Mouse (Mus musculus): ENCODE measurements around the gene Shc3. TPM values are rescaled to one million over a fixed set of nuclear protein-coding genes. Genes with fewer than 3 reads are reported as not detected.

Gene Shc3
- polyA plus RNA-seq, 1 experiment: 0.25 TPM

- H3K36me3 ChIP-seq (ENCODE audit: control insufficient read depth, insufficient read depth, low read length, poor library complexity, severe bottlenecking): no peaks in the 10 kb centered on the region
- TF ChIP-seq EP300 (IDR thresholded peaks at IDR 0.05; ENCODE audit: insufficient read depth, low read depth, low read length) (no peak), POLR2A (IDR thresholded peaks at IDR 0.05; ENCODE audit: insufficient read depth, low read length) (no peak), CTCF (IDR thresholded peaks at IDR 0.05; ENCODE audit: low read depth, low read length) (no peak)
- H3K4me1 ChIP-seq (ENCODE audit: control insufficient read depth, insufficient read depth, low read length): no peaks in the 10 kb centered on the region
- no peak overlapping the region for H3K9ac ChIP-seq (ENCODE audit: low read depth, poor library complexity, severe bottlenecking)
- H3K27me3 ChIP-seq (ENCODE audit: control insufficient read depth, insufficient read depth, low read length, poor library complexity, severe bottlenecking): no peaks in the 10 kb centered on the region
- peaks cover 7% of the 10 kb centered on the region; the same call in 1 of the 2 replicates for H3K9me3 ChIP-seq (replicated peaks; ENCODE audit: control insufficient read depth, insufficient read depth, low read length, poor library complexity, severe bottlenecking)
- no peak overlapping the region for H3K27ac ChIP-seq (ENCODE audit: insufficient read depth, low read length)
- H3K4me3 ChIP-seq (ENCODE audit: low read depth, low read length): no peak overlapping the region
Measured at GRCm38 (mm10) chr13:51390398-51390797, 178.8 kb downstream of the Shc3 start.

- TF ChIP-seq EP300 (IDR thresholded peaks at IDR 0.05; ENCODE audit: insufficient read depth, low read depth, low read length) (no peak), CTCF (IDR thresholded peaks at IDR 0.05; ENCODE audit: low read depth, low read length) (no peak), POLR2A (IDR thresholded peaks at IDR 0.05; ENCODE audit: insufficient read depth, low read length) (no peak)
- Histone ChIP-seq H3K4me3 (ENCODE audit: low read depth, low read length) (no peak overlapping the region), H3K27me3 (ENCODE audit: control insufficient read depth, insufficient read depth, low read length, poor library complexity, severe bottlenecking) (no peaks in the 10 kb centered on the region), H3K4me1 (ENCODE audit: control insufficient read depth, insufficient read depth, low read length) (no peaks in the 10 kb centered on the region), H3K9me3 (replicated peaks; ENCODE audit: control insufficient read depth, insufficient read depth, low read length, poor library complexity, severe bottlenecking) (no peaks in the 10 kb centered on the region), H3K9ac (ENCODE audit: low read depth, poor library complexity, severe bottlenecking) (no peak overlapping the region), H3K27ac (ENCODE audit: insufficient read depth, low read length) (no peak overlapping the region), H3K36me3 (ENCODE audit: control insufficient read depth, insufficient read depth, low read length, poor library complexity, severe bottlenecking) (no peaks in the 10 kb centered on the region)
Measured at GRCm38 (mm10) chr13:51387908-51388307, 181.3 kb downstream of the Shc3 start.

- Histone ChIP-seq H3K36me3 (ENCODE audit: control insufficient read depth, insufficient read depth, low read length, poor library complexity, severe bottlenecking) (no peaks in the 10 kb centered on the region), H3K4me1 (ENCODE audit: control insufficient read depth, insufficient read depth, low read length) (peaks cover 3% of the 10 kb centered on the region), H3K4me3 (ENCODE audit: low read depth, low read length) (no peak overlapping the region), H3K9me3 (replicated peaks; ENCODE audit: control insufficient read depth, insufficient read depth, low read length, poor library complexity, severe bottlenecking) (no peaks in the 10 kb centered on the region), H3K9ac (ENCODE audit: low read depth, poor library complexity, severe bottlenecking) (no peak overlapping the region), H3K27me3 (ENCODE audit: control insufficient read depth, insufficient read depth, low read length, poor library complexity, severe bottlenecking) (no peaks in the 10 kb centered on the region), H3K27ac (ENCODE audit: insufficient read depth, low read length) (no peak overlapping the region)
- TF ChIP-seq EP300 (IDR thresholded peaks at IDR 0.05; ENCODE audit: insufficient read depth, low read depth, low read length) (no peak), POLR2A (IDR thresholded peaks at IDR 0.05; ENCODE audit: insufficient read depth, low read length) (no peak), CTCF (IDR thresholded peaks at IDR 0.05; ENCODE audit: low read depth, low read length) (no peak)
Measured at GRCm38 (mm10) chr13:51384899-51385298, 184.3 kb downstream of the Shc3 start.

GRCm38 (mm10) chr13:51381498-51381897, 187.7 kb downstream of the Shc3 start:
- Histone ChIP-seq H3K27ac (ENCODE audit: insufficient read depth, low read length) (no peak overlapping the region), H3K27me3 (ENCODE audit: control insufficient read depth, insufficient read depth, low read length, poor library complexity, severe bottlenecking) (no peaks in the 10 kb centered on the region), H3K4me1 (ENCODE audit: control insufficient read depth, insufficient read depth, low read length) (peaks cover 5% of the 10 kb centered on the region), H3K9ac (ENCODE audit: low read depth, poor library complexity, severe bottlenecking) (no peak overlapping the region), H3K9me3 (replicated peaks; ENCODE audit: control insufficient read depth, insufficient read depth, low read length, poor library complexity, severe bottlenecking) (no peaks in the 10 kb centered on the region), H3K36me3 (ENCODE audit: control insufficient read depth, insufficient read depth, low read length, poor library complexity, severe bottlenecking) (no peaks in the 10 kb centered on the region), H3K4me3 (ENCODE audit: low read depth, low read length) (no peak overlapping the region)
- no peak for TF ChIP-seq EP300 (IDR thresholded peaks at IDR 0.05; ENCODE audit: insufficient read depth, low read depth, low read length)
- TF ChIP-seq POLR2A (IDR thresholded peaks at IDR 0.05; ENCODE audit: insufficient read depth, low read length): no peak

Other genes with a start within 250 kb of the Shc3 start
- 0.88 and 0.97 TPM in 2 replicates for gene S1pr3, start 160.8 kb downstream of the Shc3 start, polyA plus RNA-seq (2011; ENCODE audit: insufficient read depth, insufficient read length, low read depth, missing spikeins)
- 423 and 447 TPM in 2 replicates for gene Cks2, start 75.8 kb upstream of the Shc3 start, polyA plus RNA-seq (2011; ENCODE audit: insufficient read depth, insufficient read length, low read depth, missing spikeins)
- gene Secisbp2, start 82.3 kb upstream of the Shc3 start, polyA plus RNA-seq (2011; ENCODE audit: insufficient read depth, insufficient read length, low read depth, missing spikeins): 21.1 and 25.5 TPM in 2 replicates
- 22.9 and 24.6 TPM in 2 replicates for gene Sema4d, start 224.3 kb upstream of the Shc3 start, polyA plus RNA-seq (2011; ENCODE audit: insufficient read depth, insufficient read length, low read depth, missing spikeins)

Measured in ES-Bruce4 (cell line).